Mouse (Mus musculus) MEL (cell line): ENCODE results near the gene Zdhhc4. TPM values are rescaled to one million over a fixed set of nuclear protein-coding genes. Genes with fewer than 3 reads are reported as not detected.

ENCODE experiments used
- DNase-seq: peaks from one replicate; pipeline ENCODE4 v3.0.0; 2011; ENCODE audit warnings: low read depth, low spot score
- H3K27ac ChIP-seq: 2 replicates; pipeline ENCODE4 v1.5.1; 2012; ENCODE audit warnings: low read depth, mild to moderate bottlenecking, control low read depth, low read length, moderate library complexity; ENCODE audit not compliant: control insufficient read depth
- H3K27me3 ChIP-seq, 2 experiments: fragments of 150-350 bp in 1 of 2; sonication (generic) in 1 of 2; 2 replicates each; pipeline ENCODE4 v1.6.1; 2012; ENCODE audit warnings: low read length in 2 of 2, mild to moderate bottlenecking in 2 of 2, improper control_type of control experiment in 1 of 2, moderate library complexity in 1 of 2; ENCODE audit not compliant: insufficient read depth in 2 of 2, control insufficient read depth in 1 of 2
- H3K36me3 ChIP-seq, 2 experiments: 2 replicates each; pipeline ENCODE4 v1.6.1; 2012 to 2014; ENCODE audit warnings: low read length in 2 of 2, improper control_type of control experiment in 1 of 2, inconsistent platforms in 1 of 2, mild to moderate bottlenecking in 1 of 2; ENCODE audit not compliant: insufficient read depth in 2 of 2, control insufficient read depth in 1 of 2
- H3K4me1 ChIP-seq, 2 experiments: fragments of 150-350 bp in 1 of 2; sonication (generic) in 1 of 2; 2 replicates each; pipeline ENCODE4 v1.6.1; 2012; ENCODE audit warnings: low read length in 2 of 2, improper control_type of control experiment in 1 of 2, mild to moderate bottlenecking in 1 of 2; ENCODE audit not compliant: insufficient read depth in 2 of 2, control insufficient read depth in 1 of 2
- H3K4me3 ChIP-seq, 2 experiments: fragments of 150-350 bp in 1 of 2; sonication (generic) in 1 of 2; 2 replicates each; pipeline ENCODE4 v1.5.1; 2012; ENCODE audit warnings: low read depth in 2 of 2, low read length in 2 of 2, mild to moderate bottlenecking in 2 of 2, moderate library complexity in 2 of 2, control low read depth in 1 of 2, improper control_type of control experiment in 1 of 2; ENCODE audit not compliant: control insufficient read depth in 1 of 2, insufficient read depth in 1 of 2
- H3K79me2 ChIP-seq: 2 replicates; pipeline ENCODE4 v1.6.1; 2012; ENCODE audit warnings: mild to moderate bottlenecking, low read length, moderate library complexity; ENCODE audit not compliant: control insufficient read depth, poor library complexity, insufficient read depth
- H3K9ac ChIP-seq: 2 replicates; pipeline ENCODE4 v1.6.1; 2012; ENCODE audit warnings: low read depth, mild to moderate bottlenecking, control low read depth, low read length, moderate library complexity; ENCODE audit not compliant: control insufficient read depth, poor library complexity, severe bottlenecking
- H3K9me3 ChIP-seq: fragments of 150-350 bp; sonication (generic); replicated peaks from 2 replicates; pipeline ENCODE4 v1.6.1; 2012; ENCODE audit warnings: mild to moderate bottlenecking, low read length, improper control_type of control experiment, moderate library complexity; ENCODE audit not compliant: insufficient read depth
- BHLHE40 ChIP-seq: IDR thresholded peaks from 2 replicates; pipeline ENCODE4 v1.6.1; 2012; ENCODE audit warnings: low read depth, mild to moderate bottlenecking, inconsistent platforms, low read length, improper control_type of control experiment, borderline replicate concordance
- EP300 ChIP-seq, 2 experiments: IDR thresholded peaks; 2 replicates each; pipeline ENCODE4 v1.6.1; 2011; ENCODE audit warnings: improper control_type of control experiment in 2 of 2, low read length in 2 of 2, low read depth in 1 of 2, mild to moderate bottlenecking in 1 of 2
- ETS1 ChIP-seq: IDR thresholded peaks from 2 replicates; pipeline ENCODE4 v1.6.1; 2012; ENCODE audit warnings: low read depth, mild to moderate bottlenecking, inconsistent platforms, low read length, improper control_type of control experiment, moderate library complexity
- GATA1 ChIP-seq: IDR thresholded peaks from 2 replicates; pipeline ENCODE4 v1.6.1; 2011; ENCODE audit warnings: low read depth, low read length, improper control_type of control experiment
- MAZ ChIP-seq: IDR thresholded peaks from 2 replicates; pipeline ENCODE4 v1.6.1; 2012; ENCODE audit warnings: low read depth, mild to moderate bottlenecking, inconsistent platforms, low read length, improper control_type of control experiment
- MEF2A ChIP-seq: IDR thresholded peaks from 2 replicates; pipeline ENCODE4 v1.6.1; 2014; ENCODE audit warnings: low read depth, mild to moderate bottlenecking, inconsistent platforms, low read length, improper control_type of control experiment; ENCODE audit not compliant: poor library complexity, insufficient replicate concordance, severe bottlenecking; ENCODE audit errors: extremely low read depth
- MXI1 ChIP-seq: IDR thresholded peaks from 2 replicates; pipeline ENCODE4 v1.6.1; 2011; ENCODE audit warnings: mild to moderate bottlenecking, low read depth, low read length, improper control_type of control experiment
- MYB ChIP-seq: IDR thresholded peaks from 2 replicates; pipeline ENCODE4 v1.6.1; 2011; ENCODE audit warnings: mild to moderate bottlenecking, low read depth, low read length, improper control_type of control experiment
- MYC ChIP-seq: IDR thresholded peaks from 2 replicates; pipeline ENCODE4 v1.6.1; 2011; ENCODE audit warnings: low read depth, mild to moderate bottlenecking, low read length, improper control_type of control experiment, moderate library complexity
- NELFE ChIP-seq: IDR thresholded peaks from 2 replicates; pipeline ENCODE4 v1.6.1; 2011; ENCODE audit warnings: low read depth, low read length, improper control_type of control experiment
- NRF1 ChIP-seq: IDR thresholded peaks from 2 replicates; pipeline ENCODE4 v1.6.1; 2014; ENCODE audit warnings: low read depth, mild to moderate bottlenecking, inconsistent platforms, low read length, improper control_type of control experiment, moderate library complexity; ENCODE audit not compliant: poor library complexity, insufficient read depth, severe bottlenecking
- POLR2A ChIP-seq, 2 experiments: IDR thresholded peaks; 2 replicates each; pipeline ENCODE4 v1.6.1; 2011 to 2012; ENCODE audit warnings: low read length in 2 of 2, mild to moderate bottlenecking in 2 of 2, control low read depth in 1 of 2, improper control_type of control experiment in 1 of 2, low read depth in 1 of 2, moderate library complexity in 1 of 2; ENCODE audit not compliant: control insufficient read depth in 1 of 2, insufficient read depth in 1 of 2, poor library complexity in 1 of 2
- POLR2AphosphoS2 ChIP-seq: IDR thresholded peaks from 2 replicates; pipeline ENCODE4 v1.6.1; 2011; ENCODE audit warnings: low read length, improper control_type of control experiment
- POLR2AphosphoS5 ChIP-seq: IDR thresholded peaks from 2 replicates; pipeline ENCODE4 v1.6.1; 2012; ENCODE audit warnings: low read depth, borderline replicate concordance, mild to moderate bottlenecking, inconsistent platforms, low read length, moderate library complexity, mixed read lengths
- RCOR1 ChIP-seq: IDR thresholded peaks from 2 replicates; pipeline ENCODE4 v1.6.1; 2012; ENCODE audit warnings: low read depth, mild to moderate bottlenecking, inconsistent platforms, low read length, improper control_type of control experiment
- SMC3 ChIP-seq: IDR thresholded peaks from 2 replicates; pipeline ENCODE4 v1.6.1; 2011; ENCODE audit warnings: low read depth, low read length, improper control_type of control experiment
- TAL1 ChIP-seq: IDR thresholded peaks from 2 replicates; pipeline ENCODE4 v1.6.1; 2012; ENCODE audit warnings: mild to moderate bottlenecking, inconsistent platforms, low read length, moderate library complexity, mixed read lengths
- UBTF ChIP-seq: IDR thresholded peaks from 2 replicates; pipeline ENCODE4 v1.6.1; 2012; ENCODE audit warnings: low read depth, mild to moderate bottlenecking, inconsistent platforms, low read length, improper control_type of control experiment, moderate library complexity, borderline replicate concordance; ENCODE audit not compliant: insufficient read depth
- USF2 ChIP-seq, 2 experiments: IDR thresholded peaks; 2 replicates each; pipeline ENCODE4 v1.6.1; 2011 to 2012; ENCODE audit warnings: improper control_type of control experiment in 2 of 2, low read length in 2 of 2, borderline replicate concordance in 1 of 2, inconsistent platforms in 1 of 2, low read depth in 1 of 2, mild to moderate bottlenecking in 1 of 2; ENCODE audit not compliant: insufficient read depth in 1 of 2
- ZMIZ1 ChIP-seq: IDR thresholded peaks from 2 replicates; pipeline ENCODE4 v1.6.1; 2012; ENCODE audit warnings: low read depth, mild to moderate bottlenecking, inconsistent platforms, low read length, improper control_type of control experiment, moderate library complexity
- ZNF384 ChIP-seq: IDR thresholded peaks from 2 replicates; pipeline ENCODE4 v1.6.1; 2012; ENCODE audit warnings: low read depth, mild to moderate bottlenecking, inconsistent platforms, low read length, improper control_type of control experiment
- polyA plus RNA-seq, 2 experiments: library from polyadenylated mRNA; stranded (reverse) in 1 of 2; unstranded in 1 of 2; fragments of >175 nt in 1 of 2; fragments of >200 nt in 1 of 2; gene quantifications; 2 replicates each; pipeline versions ENCODE4 v1.2.1 to v1.2.4; 2012; ENCODE audit warnings: low replicate concordance in 2 of 2, low read depth in 1 of 2; ENCODE audit not compliant: insufficient read length in 2 of 2, insufficient read depth in 1 of 2, missing spikeins in 1 of 2
- total RNA-seq: library from RNA; depleted of rRNA; stranded (reverse); fragments of 300-350 nt; gene quantifications from 2 replicates; pipeline ENCODE4 v1.2.3, GENCODE M21; 2012

Zdhhc4 gene
- total and polyA plus RNA-seq, 3 experiments = 17.6 to 62.1 TPM; not detected in 1

DNA sequence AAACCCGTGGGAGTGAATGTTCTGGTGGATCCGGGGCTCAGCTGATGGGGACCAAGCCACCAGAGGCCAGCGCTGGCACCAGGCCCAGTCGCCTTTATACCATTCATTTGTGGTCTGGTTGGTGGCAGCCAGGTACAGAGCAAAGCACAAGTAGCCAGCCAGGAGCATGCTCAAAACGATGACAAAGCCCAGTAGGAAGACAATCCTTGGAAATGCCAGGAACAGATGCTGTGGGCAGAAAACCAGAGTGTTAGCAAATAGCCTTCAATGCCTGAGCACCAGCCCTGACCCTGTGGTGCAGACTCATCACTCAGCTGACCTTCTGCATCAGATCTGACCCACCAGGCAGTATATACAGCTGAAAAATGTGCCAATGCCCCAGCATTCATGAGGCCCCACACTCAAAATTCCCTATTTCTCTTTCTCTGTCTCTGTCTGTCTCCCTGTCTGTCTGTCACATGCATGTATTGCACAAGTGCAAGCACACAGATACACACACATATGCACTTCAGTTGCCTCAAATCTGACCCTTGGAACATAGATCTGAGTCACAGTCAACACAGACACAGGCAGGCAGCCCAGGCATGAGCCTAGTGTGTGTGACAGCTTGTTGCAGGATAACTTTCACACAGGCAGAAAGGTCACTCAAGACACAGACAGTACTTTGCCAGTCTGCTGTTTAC, 12.3 kb downstream of the Zdhhc4 start:
- peaks cover 29% of the 10 kb centered on the region for H3K79me2 ChIP-seq
- no peak overlapping the region for H3K4me3 ChIP-seq
- no peak overlapping the region for H3K27ac ChIP-seq
- TF ChIP-seq MAZ (no peak), MYB (no peak), BHLHE40 (no peak), ZNF384 (no peak), SMC3 (no peak), POLR2AphosphoS5 (no peak), USF2 (IDR thresholded peaks at IDR 0.05; ENCODE audit: borderline replicate concordance in 1 of 2, insufficient read depth in 1 of 2, low read depth in 1 of 2, low read length in 2 of 2) (no peak), NELFE (no peak), TAL1 (no peak), RCOR1 (no peak), MXI1 (no peak), MYC (no peak)
- H3K9me3 ChIP-seq = no peaks in the 10 kb centered on the region
- DNase-seq = no peak
- peaks cover 6 to 13% of the 10 kb centered on the region in 2 experiments for H3K36me3 ChIP-seq
- H3K4me1 ChIP-seq = peaks cover 0 to 10% of the 10 kb centered on the region in 2 experiments; a peak in 1 of 4 replicates
- no peak overlapping the region for H3K9ac ChIP-seq
- no peaks in the 10 kb centered on the region for H3K27me3 ChIP-seq

DNA sequence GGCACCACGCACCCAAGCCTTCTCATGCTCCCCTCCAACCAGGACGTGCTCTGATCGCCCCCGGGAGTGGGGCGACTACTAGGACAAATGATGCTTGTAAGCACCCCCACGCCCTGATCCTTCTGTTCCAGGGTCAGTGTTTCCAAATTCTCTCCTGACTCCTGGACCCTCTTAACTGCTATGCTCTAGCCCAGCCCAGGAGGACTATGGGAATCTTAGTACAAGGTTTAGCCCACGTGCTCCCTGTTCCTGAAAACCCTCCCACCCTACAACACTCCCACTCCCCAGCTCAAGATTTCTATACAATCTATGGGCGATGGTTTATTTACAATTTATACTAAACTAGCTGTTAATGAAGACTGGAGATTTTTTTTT, 13.6 kb downstream of the Zdhhc4 start:
- no peak for TF ChIP-seq USF2 (IDR thresholded peaks at IDR 0.05; ENCODE audit: borderline replicate concordance in 1 of 2, insufficient read depth in 1 of 2, low read depth in 1 of 2, low read length in 2 of 2)
- no peak for TF ChIP-seq MEF2A
- no peak; a peak in 1 of 4 replicates for TF ChIP-seq POLR2A (IDR thresholded peaks at IDR 0.05; ENCODE audit: control insufficient read depth in 1 of 2, insufficient read depth in 1 of 2, low read depth in 1 of 2, low read length in 2 of 2, poor library complexity in 1 of 2)
- TF ChIP-seq POLR2AphosphoS2 = no peak
- TF ChIP-seq ZNF384 = no peak
- TF ChIP-seq NRF1 = no peak
- no peak for TF ChIP-seq ETS1
- no peak for TF ChIP-seq ZMIZ1
- no peak for TF ChIP-seq BHLHE40
- TF ChIP-seq EP300 (IDR thresholded peaks at IDR 0.05; ENCODE audit: low read depth in 1 of 2, low read length in 2 of 2) = no peak
- no peak for TF ChIP-seq GATA1
- no peak for TF ChIP-seq UBTF
- Histone ChIP-seq H3K4me3 (no peak overlapping the region), H3K9ac (peak overlapping the region; percentile 48), H3K4me1 (peaks cover 0 to 10% of the 10 kb centered on the region in 2 experiments; a peak in 1 of 4 replicates), H3K79me2 (peaks cover 41% of the 10 kb centered on the region), H3K36me3 (peaks cover 12 to 18% of the 10 kb centered on the region in 2 experiments), H3K9me3 (no peaks in the 10 kb centered on the region), H3K27me3 (no peaks in the 10 kb centered on the region), H3K27ac (peak overlapping the region; percentile 17; the same call in 1 of the 2 replicates)
- no peak for DNase-seq
